ENCODE assay signal across 8 mouse cellular contexts in genomic region chrX:13281329-13282088, GRCm38 (mm10). TPM values are rescaled to one million over a fixed set of nuclear protein-coding genes. Genes with fewer than 3 reads are reported as not detected.
A peak's percentile ranks its signal among the peaks of the same experiment; 100 is the strongest.
DNase-seq lines count a peak whose midpoint lies in the region; ATAC-seq lines count a peak whose summit lies in the region.

No protein-coding gene starts in this region.

- peak; percentile 54 to 78 for DNase-seq in adrenal gland, adult 18-20 months (ENCODE audit: low spot score in 2 of 2)
- DNase-seq in embryo, embryonic 10.5 days (ENCODE audit: low spot score) = peak; percentile 75
- DNase-seq in gastrocnemius, postnatal 36 days = peak; percentile 44 to 66
- DNase-seq in left cerebral cortex, postnatal 36 days (ENCODE audit: low spot score in 2 of 2) = peak; percentile 58 to 73
- peak; percentile 80 for DNase-seq in mesoderm, embryonic 11.5 days (ENCODE audit: low read depth, low spot score)
- peak; percentile 32 to 70 for DNase-seq in right cerebral cortex, postnatal 36 days (ENCODE audit: low spot score in 2 of 2)
- DNase-seq in urinary bladder, postnatal 4 days (ENCODE audit: low spot score in 2 of 2) = peak; percentile 47 to 76

- no peaks in the 10 kb centered on the region for H3K4me1 ChIP-seq in intestine, embryonic 16.5 days (ENCODE audit: control insufficient read depth, insufficient read depth, low read length)

- H3K9ac ChIP-seq in intestine, embryonic 16.5 days (ENCODE audit: low read depth, low read length) = peak overlapping the region; percentile 98

- peak overlapping the region; percentile 89 for H3K4me3 ChIP-seq in intestine, embryonic 16.5 days (ENCODE audit: low read length)

- ATAC-seq in intestine, embryonic 16.5 days = peak; percentile 73

- no peaks in the 10 kb centered on the region for H3K27me3 ChIP-seq in intestine, embryonic 16.5 days (replicated peaks; ENCODE audit: control insufficient read depth, insufficient read depth, low read length)

- intact Hi-C loops in gastrocnemius, postnatal 36 days (cut with DNase I) = loop anchor here (5.0 kb wide), 1 partner anchor 181 kb away; no protein-coding TSS in a partner anchor
- intact Hi-C loops in left cerebral cortex, postnatal 36 days (cut with DNase I) = loop anchor here (2.0 to 5.0 kb wide), 2 partner anchors 51 to 66 kb away; no protein-coding TSS in a partner anchor

- no peaks in the 10 kb centered on the region for H3K9me3 ChIP-seq in intestine, embryonic 16.5 days (ENCODE audit: control insufficient read depth, low read length)

- H3K4me2 ChIP-seq in intestine, embryonic 16.5 days (ENCODE audit: low read depth, low read length) = peak overlapping the region; percentile 70

- 0% methylated on average over 55 of the region's 89 CpGs for WGBS in intestine, embryonic 16.5 days

- 0 out of 2 replicates have a peak, but pooled peaks cover 3% of the 10 kb centered on the region for H3K36me3 ChIP-seq in intestine, embryonic 16.5 days (ENCODE audit: control insufficient read depth, insufficient read depth, low read length)

- peak overlapping the region; percentile 99 for H3K27ac ChIP-seq in intestine, embryonic 16.5 days (ENCODE audit: low read length)

RNA-seq across cellular contexts. Expression of gene Ddx3x, which starts 0.7 kb away (rescaled TPM):
- total RNA-seq in adrenal gland, adult 18-20 months (2021) = 100 to 1,000 TPM; 276 to 511 TPM
- total RNA-seq in gastrocnemius, postnatal 36 days (2021) = 100 to 1,000 TPM in 1 of 2 experiments, 10 to 100 TPM in 1; 91.8 to 165 TPM
- polyA plus RNA-seq in intestine, embryonic 16.5 days (2015; fragmentation: Nextera tagmentation; extraction: Ambion mirVana) = 101 and 103 TPM in 2 replicates
- total RNA-seq in left cerebral cortex, postnatal 36 days (2021) = 100 to 1,000 TPM; 154 to 194 TPM

Comparison
In these comparisons a context has a peak if more than half of its experiments do, and no peak if none do; other contexts are left out.
1. Peak in every context shown above with its lines: DNase-seq, ATAC-seq, H3K4me3 ChIP-seq and H3K27ac ChIP-seq.